Mouse (Mus musculus) adrenal gland, adult 2 months (tissue): Measurements from ENCODE around the gene Cort. TPM values are rescaled to one million over a fixed set of nuclear protein-coding genes. Genes with fewer than 3 reads are reported as not detected.

ENCODE experiments used
- DNase-seq: peaks from one replicate; pipeline ENCODE4 v3.0.0; 2021
- polyA plus RNA-seq: library from polyadenylated mRNA; depleted of rRNA; stranded (reverse); fragments of >200 nt; gene quantifications from 2 replicates; pipeline ENCODE4 v1.2.3, GENCODE M21; 2012; rRNA removed
- total RNA-seq, 2 experiments: library from RNA; stranded (reverse); gene quantifications; 2 replicates each; pipeline ENCODE4 v1.2.3; 2021

Cort gene
- total and polyA plus RNA-seq, 3 experiments, result 1.2 TPM; not detected in 1

DNA sequence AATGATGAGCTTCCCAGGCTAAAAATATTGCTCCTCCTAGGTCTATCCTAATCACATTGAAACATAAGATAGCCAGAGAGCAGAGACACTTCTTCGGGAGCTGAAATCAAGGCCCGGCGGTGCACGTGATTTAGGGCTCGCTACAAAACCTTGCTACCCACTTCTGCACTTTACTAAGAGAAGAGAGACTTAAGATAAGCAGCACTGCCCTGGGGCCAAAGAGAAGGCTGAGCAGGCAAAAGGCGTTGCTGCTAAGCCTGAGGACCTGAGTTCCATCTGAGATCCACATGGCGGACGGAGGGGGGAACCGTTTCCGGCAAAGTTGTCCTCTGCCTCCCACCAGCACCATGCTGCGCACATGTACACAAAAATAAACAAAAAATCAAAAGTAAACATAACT is 28.0 kb downstream of the Cort start:
- no peak for DNase-seq

DNA sequence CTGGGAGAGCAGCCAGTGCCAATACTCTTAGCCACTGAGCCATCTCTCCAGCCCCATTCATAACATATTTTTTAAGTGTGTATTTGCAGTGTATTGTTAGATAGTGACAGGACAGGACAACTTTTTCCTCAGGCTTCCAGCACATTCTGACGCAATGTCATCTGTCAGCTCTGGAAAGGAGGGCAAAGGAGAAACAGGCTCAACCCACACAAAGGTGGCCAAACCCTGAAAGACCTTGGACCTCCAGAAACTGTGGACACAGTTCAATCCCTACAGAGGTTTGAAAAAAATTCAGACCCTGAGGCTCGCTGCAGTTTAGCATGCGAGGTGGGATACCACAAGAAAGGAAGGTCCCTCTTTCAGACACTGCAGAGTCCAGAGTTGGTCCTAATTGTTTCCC is 28.6 kb downstream of the Cort start:
- peak; percentile 48 for DNase-seq

DNA sequence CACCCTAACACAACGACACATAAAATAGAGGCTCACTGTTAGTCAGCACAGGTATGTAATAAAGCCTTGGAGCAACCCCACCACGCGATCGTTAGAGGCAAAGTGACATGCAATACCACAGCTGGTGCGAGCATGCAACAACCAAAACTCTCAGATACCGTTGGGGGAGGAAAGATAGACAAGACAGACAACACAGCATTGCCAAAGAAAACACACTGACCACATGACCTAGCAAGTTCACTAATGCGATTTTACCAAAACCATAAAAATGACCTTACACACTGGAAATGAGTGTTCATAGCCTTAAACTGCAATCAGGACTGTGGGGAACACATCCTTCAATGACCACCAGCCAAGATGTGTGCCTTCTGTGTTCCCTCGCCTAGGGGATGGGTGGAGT is 35.2 kb downstream of the Cort start:
- DNase-seq, result no peak

DNA sequence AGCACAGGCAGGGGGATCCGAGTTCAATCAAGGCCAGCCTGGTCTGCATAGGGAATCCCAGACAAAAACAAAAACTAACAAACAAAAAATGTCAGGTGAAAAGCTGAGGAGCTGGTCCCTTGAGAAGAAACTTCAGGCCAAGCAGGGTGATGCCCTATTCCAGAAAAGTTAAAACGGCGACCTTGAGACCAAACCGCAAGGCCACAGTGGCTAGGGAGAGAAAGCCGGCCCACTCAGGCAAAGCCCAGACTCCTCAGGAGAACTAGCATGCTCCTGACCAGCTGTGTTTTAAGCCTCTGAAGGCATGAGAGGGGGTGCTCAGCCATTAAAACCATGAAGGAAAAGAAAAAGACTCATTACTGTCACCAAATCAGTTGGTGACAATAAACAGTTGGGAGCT is 41.2 kb downstream of the Cort start:
- peak; percentile 79 for DNase-seq

DNA sequence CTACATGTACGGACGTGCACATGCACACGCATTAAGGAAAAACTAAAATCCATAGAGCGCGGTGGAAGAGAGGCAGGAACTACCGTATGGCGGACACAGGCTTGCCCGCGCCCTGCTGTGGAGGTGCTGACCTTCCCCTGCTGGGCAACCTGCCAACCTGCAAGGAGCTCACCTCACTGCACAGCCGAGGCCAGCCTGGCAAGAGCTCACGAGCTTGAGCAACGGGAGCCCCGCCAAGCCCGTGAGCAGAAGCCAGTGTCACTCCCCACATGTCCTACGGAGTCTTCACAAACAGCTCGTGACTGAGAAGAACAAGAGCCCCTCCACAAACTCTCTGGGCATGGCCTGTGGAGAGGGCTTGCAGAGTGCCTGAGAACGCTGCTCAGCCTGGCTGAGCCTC is 45.0 kb downstream of the Cort start:
- peak; percentile 92 for DNase-seq

DNA sequence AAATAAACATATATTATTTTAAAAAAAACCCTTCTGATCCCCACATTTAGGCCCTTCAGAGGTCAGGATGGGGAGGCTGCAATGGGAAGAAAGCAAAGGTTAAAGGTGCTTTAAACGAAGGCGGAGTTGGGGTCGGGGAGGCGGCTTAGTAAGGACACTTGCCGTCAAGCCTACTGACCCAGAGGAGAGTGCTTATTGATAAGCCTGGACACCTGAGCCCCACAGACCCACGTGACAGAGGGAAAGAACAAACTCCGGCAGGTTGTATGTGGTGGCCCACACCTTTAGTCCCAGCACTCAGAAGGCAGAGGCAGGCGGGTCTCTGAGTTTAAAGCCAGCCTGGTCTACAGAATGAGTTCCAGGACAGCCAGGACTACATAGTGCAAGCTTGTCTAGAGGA is 46.5 kb downstream of the Cort start:
- DNase-seq, result no peak

DNA sequence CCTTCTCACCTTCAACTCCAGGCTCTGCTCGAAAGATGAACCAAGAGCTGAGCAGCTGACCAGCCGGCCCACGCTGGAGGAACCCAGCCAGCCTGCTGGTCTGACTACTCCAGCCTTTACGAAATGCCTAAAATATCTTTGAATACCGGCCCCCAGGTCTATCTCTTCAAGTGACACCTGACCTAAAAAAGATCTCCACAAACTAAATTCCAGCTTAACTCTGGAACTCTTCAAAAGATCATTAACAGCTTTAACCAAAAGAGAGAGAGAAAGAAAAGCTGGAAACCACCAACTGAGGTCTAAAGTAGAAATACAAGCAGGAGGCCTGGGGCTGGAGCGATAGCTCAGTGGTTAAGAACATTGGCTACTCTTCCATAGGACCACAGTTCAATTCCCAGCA is 46.9 kb downstream of the Cort start:
- DNase-seq, result no peak

DNA sequence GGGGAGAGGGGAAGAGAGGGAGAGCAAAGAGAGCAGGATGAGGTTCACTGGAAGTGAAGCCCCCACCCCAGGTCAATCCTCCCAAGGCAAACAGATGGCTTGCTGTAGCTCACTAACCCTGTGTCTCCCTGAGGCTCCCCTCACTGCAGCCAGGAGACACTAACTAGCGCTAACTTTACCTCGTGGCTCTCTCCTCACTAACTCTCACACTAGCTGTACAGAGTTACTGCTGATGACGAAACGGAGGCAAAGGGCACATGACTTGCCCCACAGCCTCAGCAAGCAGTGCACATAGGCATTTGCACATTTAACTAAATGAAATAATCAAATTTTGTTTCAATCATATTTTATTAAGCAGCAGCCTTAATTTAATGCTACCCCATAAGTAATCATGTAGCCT is 48.3 kb downstream of the Cort start:
- no peak for DNase-seq

DNA sequence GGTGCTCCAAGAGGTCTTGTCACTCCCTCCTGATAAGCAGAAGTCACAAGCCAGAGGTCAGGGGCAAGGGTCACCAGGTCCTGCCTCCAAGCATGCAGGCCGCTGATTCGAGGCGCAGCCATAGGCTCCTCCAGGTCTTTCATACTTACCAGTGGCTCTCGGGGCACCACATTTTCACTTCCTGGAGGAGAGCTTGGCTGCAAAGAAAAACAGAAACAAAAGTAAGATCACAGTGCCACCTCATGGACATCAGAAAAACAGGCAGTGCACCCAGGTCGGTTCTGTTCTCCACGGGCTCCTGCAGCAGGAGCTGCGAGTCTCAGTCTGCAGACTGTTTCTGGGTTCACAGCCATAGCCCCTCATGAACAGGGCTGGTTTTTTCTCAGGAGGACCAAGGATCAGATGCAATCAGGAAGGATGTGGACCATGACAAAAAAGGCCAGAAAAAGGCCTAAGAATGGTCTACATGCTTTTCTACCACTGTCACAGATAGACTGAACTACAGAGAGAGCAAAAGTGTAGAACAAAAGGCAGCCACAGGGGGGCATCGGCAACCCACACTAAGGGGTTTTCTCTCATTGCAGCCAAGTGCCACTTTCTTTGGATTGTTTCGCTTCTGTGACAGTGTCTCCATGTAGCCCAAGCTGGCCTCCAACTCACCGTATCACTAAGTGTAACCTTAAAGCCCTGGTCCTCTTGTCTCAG is 50.5 kb downstream of the Cort start:
- peak; percentile 85 for DNase-seq

DNA sequence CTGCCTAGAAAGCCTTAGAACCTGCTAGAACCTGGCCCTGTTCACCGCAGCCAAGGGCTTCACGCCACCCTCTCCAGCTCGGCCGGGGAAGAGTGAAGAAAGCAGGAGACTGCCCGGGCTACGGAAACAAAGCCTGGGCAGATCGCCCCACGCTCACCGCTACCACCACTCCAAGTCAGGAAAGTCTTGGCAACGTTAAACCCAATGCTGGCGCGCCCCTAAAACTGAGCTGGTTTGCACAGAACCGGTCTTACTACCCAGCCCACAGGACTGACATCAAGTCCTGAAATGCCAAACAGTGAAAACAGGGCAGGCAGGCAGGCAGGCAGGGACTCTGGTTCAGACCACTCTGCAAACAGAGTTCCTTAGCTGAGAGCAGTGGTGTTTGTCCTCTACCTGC is 51.5 kb downstream of the Cort start:
- DNase-seq, result no peak

Other genes starting within 250 kb of the Cort start
- gene Pex14, start 26.9 kb downstream of the Cort start, total RNA-seq, result 10 to 100 TPM; 77.8 to 81.4 TPM
- gene Pex14, start 26.9 kb downstream of the Cort start, polyA plus RNA-seq, result 110 and 111 TPM in 2 replicates
- gene Dffa, start 22.6 kb downstream of the Cort start, total RNA-seq, result 10 to 100 TPM; 19.2 to 26.1 TPM
- gene Dffa, start 22.6 kb downstream of the Cort start, polyA plus RNA-seq, result 9.8 and 11.6 TPM in 2 replicates
- 10 to 100 TPM; 11.5 to 13.0 TPM for gene Cenps, start 10.9 kb upstream of the Cort start, total RNA-seq
- gene Cenps, start 10.9 kb upstream of the Cort start, polyA plus RNA-seq, result 0.35 and 2.7 TPM in 2 replicates
- 100 to 1,000 TPM; 225 to 340 TPM for gene Pgd, start 40.0 kb upstream of the Cort start, total RNA-seq
- 201 and 255 TPM in 2 replicates for gene Pgd, start 40.0 kb upstream of the Cort start, polyA plus RNA-seq
- 100 to 1,000 TPM; 118 to 165 TPM for gene Kif1b, start 180.9 kb upstream of the Cort start, total RNA-seq
- gene Kif1b, start 180.9 kb upstream of the Cort start, polyA plus RNA-seq, result 61.9 and 63.6 TPM in 2 replicates